Mouse (Mus musculus) midbrain, embryonic 14.5 days (tissue): Measurements from ENCODE around the gene Sorcs2. TPM values are rescaled to one million over a fixed set of nuclear protein-coding genes. Genes with fewer than 3 reads are reported as not detected.

Experiments used
- ATAC-seq: fragments of 200-750 bp; cut with Nextera tagmentation; 2 replicates; pipeline ENCODE4 v1.8.0; 2017; ENCODE audit warnings: moderate number of reproducible peaks, moderate library complexity; ENCODE audit not compliant: low FRiP score, low TSS enrichment
- DNase-seq: peaks from one replicate; pipeline ENCODE4 v3.0.0-alpha.2; 2015
- H3K27ac ChIP-seq: fragments of 300-500 bp; sonication (generic); replicated peaks from 2 replicates; pipeline ENCODE4 v1.5.1; 2014; ENCODE audit warnings: mild to moderate bottlenecking, low read depth, low read length, moderate library complexity
- H3K27me3 ChIP-seq: fragments of 300-500 bp; sonication (generic); 2 replicates; pipeline ENCODE4 v1.6.1; 2014; ENCODE audit warnings: low read length, control low read depth, mixed read lengths; ENCODE audit not compliant: control insufficient read depth, insufficient read depth
- H3K36me3 ChIP-seq: fragments of 300-500 bp; sonication (generic); 2 replicates; pipeline ENCODE4 v1.6.1; 2014; ENCODE audit warnings: low read length, control low read depth; ENCODE audit not compliant: control insufficient read depth, insufficient read depth
- H3K4me1 ChIP-seq: fragments of 300-500 bp; sonication (generic); 2 replicates; pipeline ENCODE4 v1.6.1; 2014; ENCODE audit warnings: mild to moderate bottlenecking, antibody characterized with exemption, low read length, control low read depth; ENCODE audit not compliant: control insufficient read depth, insufficient read depth
- H3K4me2 ChIP-seq: fragments of 300-500 bp; sonication (generic); 2 replicates; pipeline ENCODE4 v1.6.1; 2014; ENCODE audit warnings: mild to moderate bottlenecking, low read length, moderate library complexity
- H3K4me3 ChIP-seq: fragments of 300-500 bp; sonication (generic); replicated peaks from 2 replicates; pipeline ENCODE4 v1.5.1; 2014; ENCODE audit warnings: low read depth, low read length
- H3K9ac ChIP-seq: fragments of 300-500 bp; sonication (generic); replicated peaks from 2 replicates; pipeline ENCODE4 v1.6.1; 2014; ENCODE audit warnings: mild to moderate bottlenecking, low read length, moderate library complexity
- H3K9me3 ChIP-seq: fragments of 300-500 bp; sonication (generic); 2 replicates; pipeline ENCODE4 v1.6.1; 2016; ENCODE audit warnings: low read length, control low read depth, mixed read lengths; ENCODE audit not compliant: control insufficient read depth
- WGBS: fragments of 180-500 bp; shearing (Covaris S2); extraction: QIAGEN DNeasy Blood & Tissue Kit; methylation state at CpG from one replicate; pipeline ENCODE4 v1.1.7; 2014; 5-methylcytosine and 5-hydroxymethylcytosine counted together
- polyA plus RNA-seq: library from polyadenylated mRNA; unstranded; fragments of >200 nt; fragmentation: Nextera tagmentation; extraction: Ambion mirVana; gene quantifications from 2 replicates; pipeline ENCODE4 v1.2.1, GENCODE M21; 2014

Sorcs2 gene
- polyA plus RNA-seq, 1 experiment from 2014 or later, result 15.1 TPM

DNA sequence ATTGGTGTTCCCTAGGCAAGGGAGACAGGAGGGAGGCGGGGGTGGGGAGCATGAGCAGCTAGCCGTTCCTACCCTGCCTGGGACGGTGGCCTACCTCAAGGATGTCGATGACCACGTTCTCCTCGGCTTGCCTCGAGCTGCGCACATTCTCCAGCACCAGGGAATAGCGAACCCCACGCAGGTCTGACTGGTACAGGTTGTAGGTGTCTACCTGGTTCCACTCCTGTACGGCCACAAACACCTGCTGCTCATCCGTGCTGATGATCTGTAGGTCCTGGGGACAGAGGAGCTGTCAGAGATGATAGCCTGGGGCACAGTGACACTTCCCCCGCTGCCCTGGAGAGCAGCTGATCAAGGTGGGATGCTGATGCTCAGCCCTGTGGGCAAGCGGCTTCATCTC, 342.1 kb downstream of the Sorcs2 start:
- DNase-seq (no peak), ATAC-seq (no peak)
- H3K4me3 ChIP-seq, result no peak overlapping the region
- H3K27ac ChIP-seq, result no peak overlapping the region
- no peak overlapping the region for H3K9ac ChIP-seq
- H3K9me3 ChIP-seq, result no peaks in the 10 kb centered on the region
- WGBS, result 92% methylated on average over 14 of the region's 14 CpGs
- no peaks in the 10 kb centered on the region for H3K27me3 ChIP-seq
- 0 out of 2 replicates have a peak, but pooled peaks cover 2% of the 10 kb centered on the region for H3K36me3 ChIP-seq
- no peaks in the 10 kb centered on the region for H3K4me1 ChIP-seq
- H3K4me2 ChIP-seq, result no peak overlapping the region

DNA sequence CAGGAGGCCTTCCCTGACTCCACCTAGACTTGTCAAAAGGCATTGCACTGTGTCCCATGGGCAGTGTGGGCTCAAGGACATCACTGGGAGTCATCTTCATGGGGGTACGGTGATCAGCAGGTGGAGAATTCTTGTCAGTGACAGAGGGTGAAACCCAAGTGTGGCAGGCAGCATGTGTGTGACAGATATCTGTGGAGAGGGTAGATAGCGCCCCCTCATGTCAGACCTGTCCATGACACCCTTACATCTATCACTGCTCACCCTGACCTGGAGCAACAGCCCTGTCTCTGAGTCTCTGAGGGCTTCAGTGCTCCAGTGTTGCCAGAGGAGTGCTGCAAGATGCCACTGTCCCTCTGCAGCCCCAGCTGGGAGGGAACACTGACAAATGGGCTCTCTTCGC, 343.4 kb downstream of the Sorcs2 start:
- H3K4me2 ChIP-seq, result no peak overlapping the region
- no peak overlapping the region for H3K27ac ChIP-seq
- no peak overlapping the region for H3K4me3 ChIP-seq
- ATAC-seq (no peak), DNase-seq (no peak)
- H3K36me3 ChIP-seq, result peaks cover 7% of the 10 kb centered on the region; the same call in 1 of the 2 replicates
- no peaks in the 10 kb centered on the region for H3K27me3 ChIP-seq
- 64% methylated on average over 3 of the region's 3 CpGs for WGBS
- no peak overlapping the region for H3K9ac ChIP-seq
- no peaks in the 10 kb centered on the region for H3K9me3 ChIP-seq
- H3K4me1 ChIP-seq, result no peaks in the 10 kb centered on the region

GRCm38 (mm10) chr5:36043154-36043553, 354.8 kb downstream of the Sorcs2 start:
- Histone ChIP-seq H3K4me1 (peaks cover 17% of the 10 kb centered on the region), H3K27ac (no peak overlapping the region), H3K27me3 (no peaks in the 10 kb centered on the region), H3K4me3 (no peak overlapping the region), H3K4me2 (no peak overlapping the region), H3K9me3 (no peaks in the 10 kb centered on the region), H3K36me3 (0 out of 2 replicates have a peak, but pooled peaks cover under 1% of the 10 kb centered on the region), H3K9ac (no peak overlapping the region)
- no peak for DNase-seq
- no peak for ATAC-seq
- WGBS, result 94% methylated on average over 2 of the region's 2 CpGs

DNA sequence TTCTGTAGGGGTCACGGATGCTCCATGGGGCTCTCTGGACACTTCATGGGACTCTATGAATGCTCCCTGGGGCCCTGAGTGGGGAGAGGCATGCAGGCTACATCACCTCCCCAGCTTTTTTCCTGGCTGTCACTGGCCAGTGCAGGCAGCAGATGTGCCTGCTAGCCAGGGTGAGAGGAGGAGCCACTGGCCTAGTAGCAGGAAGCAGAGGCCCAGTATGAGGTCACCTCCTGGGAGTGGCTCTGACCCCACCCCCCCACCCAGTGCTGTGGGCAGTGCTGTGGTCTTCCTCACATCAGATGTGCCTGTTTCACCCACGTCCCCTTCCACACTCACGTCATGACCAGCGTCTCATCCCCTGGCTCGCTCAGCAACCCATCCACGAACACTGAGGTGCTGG, 356.2 kb downstream of the Sorcs2 start:
- no peak overlapping the region for H3K9ac ChIP-seq
- no peaks in the 10 kb centered on the region for H3K9me3 ChIP-seq
- H3K4me2 ChIP-seq, result no peak overlapping the region
- ATAC-seq (no peak), DNase-seq (no peak)
- no peaks in the 10 kb centered on the region for H3K27me3 ChIP-seq
- 91% methylated on average over 6 of the region's 6 CpGs for WGBS
- peak overlapping the region; percentile 70; the same call in 1 of the 2 replicates for H3K27ac ChIP-seq
- no peak overlapping the region for H3K4me3 ChIP-seq
- H3K4me1 ChIP-seq, result peaks cover 17% of the 10 kb centered on the region
- H3K36me3 ChIP-seq, result peaks cover 10% of the 10 kb centered on the region; the same call in 1 of the 2 replicates

GRCm38 (mm10) chr5:36041236-36041562, 356.7 kb downstream of the Sorcs2 start:
- peaks cover 17% of the 10 kb centered on the region for H3K4me1 ChIP-seq
- no peak overlapping the region for H3K4me3 ChIP-seq
- H3K9ac ChIP-seq, result no peak overlapping the region
- H3K27ac ChIP-seq, result peak overlapping the region; percentile 70
- ATAC-seq, result 0 out of 2 replicates have a peak, but pooled peaks have one; percentile 21
- H3K9me3 ChIP-seq, result no peaks in the 10 kb centered on the region
- no peak for DNase-seq
- H3K36me3 ChIP-seq, result peaks cover 10% of the 10 kb centered on the region; the same call in 1 of the 2 replicates
- H3K4me2 ChIP-seq, result no peak overlapping the region
- no peaks in the 10 kb centered on the region for H3K27me3 ChIP-seq

- 55% methylated on average over 13 of the region's 13 CpGs for WGBS
- H3K9ac ChIP-seq, result no peak overlapping the region
- peaks cover 17% of the 10 kb centered on the region for H3K4me1 ChIP-seq
- H3K4me2 ChIP-seq, result no peak overlapping the region
- DNase-seq (peak; percentile 86), ATAC-seq (peak; percentile 79)
- no peaks in the 10 kb centered on the region for H3K9me3 ChIP-seq
- H3K4me3 ChIP-seq, result no peak overlapping the region
- peak overlapping the region; percentile 70 for H3K27ac ChIP-seq
- H3K36me3 ChIP-seq, result peaks cover 10% of the 10 kb centered on the region; the same call in 1 of the 2 replicates
- H3K27me3 ChIP-seq, result no peaks in the 10 kb centered on the region
These were observed 357.3 kb downstream of the Sorcs2 start for GRCm38 (mm10) chr5:36040398-36041235.

DNA sequence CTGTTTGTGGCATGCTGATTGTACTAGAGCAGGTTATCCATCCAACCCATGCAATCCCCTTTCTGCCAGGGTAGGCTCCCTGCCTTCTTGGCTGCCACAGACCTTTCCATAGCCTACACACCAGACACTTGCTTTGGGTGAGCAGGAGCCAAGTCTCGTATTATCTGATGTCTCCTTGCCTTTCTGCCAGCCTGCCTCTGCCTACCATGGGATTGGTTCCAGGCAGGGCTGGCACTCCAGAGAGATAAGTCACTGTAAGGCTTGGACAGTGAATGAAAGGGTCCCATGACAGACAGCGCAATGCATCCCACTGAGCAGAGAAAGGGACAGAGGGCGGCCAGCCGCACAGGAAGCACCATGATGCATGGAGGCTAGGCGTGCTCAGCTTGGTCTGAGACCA, 358.3 kb downstream of the Sorcs2 start:
- no peaks in the 10 kb centered on the region for H3K27me3 ChIP-seq
- no peak overlapping the region for H3K4me3 ChIP-seq
- H3K9ac ChIP-seq, result no peak overlapping the region
- no peak overlapping the region for H3K27ac ChIP-seq
- H3K4me2 ChIP-seq, result no peak overlapping the region
- H3K4me1 ChIP-seq, result peaks cover 17% of the 10 kb centered on the region
- DNase-seq (no peak), ATAC-seq (no peak)
- no peaks in the 10 kb centered on the region for H3K9me3 ChIP-seq
- 93% methylated on average over 5 of the region's 5 CpGs for WGBS
- H3K36me3 ChIP-seq, result peaks cover 10% of the 10 kb centered on the region; the same call in 1 of the 2 replicates

DNA sequence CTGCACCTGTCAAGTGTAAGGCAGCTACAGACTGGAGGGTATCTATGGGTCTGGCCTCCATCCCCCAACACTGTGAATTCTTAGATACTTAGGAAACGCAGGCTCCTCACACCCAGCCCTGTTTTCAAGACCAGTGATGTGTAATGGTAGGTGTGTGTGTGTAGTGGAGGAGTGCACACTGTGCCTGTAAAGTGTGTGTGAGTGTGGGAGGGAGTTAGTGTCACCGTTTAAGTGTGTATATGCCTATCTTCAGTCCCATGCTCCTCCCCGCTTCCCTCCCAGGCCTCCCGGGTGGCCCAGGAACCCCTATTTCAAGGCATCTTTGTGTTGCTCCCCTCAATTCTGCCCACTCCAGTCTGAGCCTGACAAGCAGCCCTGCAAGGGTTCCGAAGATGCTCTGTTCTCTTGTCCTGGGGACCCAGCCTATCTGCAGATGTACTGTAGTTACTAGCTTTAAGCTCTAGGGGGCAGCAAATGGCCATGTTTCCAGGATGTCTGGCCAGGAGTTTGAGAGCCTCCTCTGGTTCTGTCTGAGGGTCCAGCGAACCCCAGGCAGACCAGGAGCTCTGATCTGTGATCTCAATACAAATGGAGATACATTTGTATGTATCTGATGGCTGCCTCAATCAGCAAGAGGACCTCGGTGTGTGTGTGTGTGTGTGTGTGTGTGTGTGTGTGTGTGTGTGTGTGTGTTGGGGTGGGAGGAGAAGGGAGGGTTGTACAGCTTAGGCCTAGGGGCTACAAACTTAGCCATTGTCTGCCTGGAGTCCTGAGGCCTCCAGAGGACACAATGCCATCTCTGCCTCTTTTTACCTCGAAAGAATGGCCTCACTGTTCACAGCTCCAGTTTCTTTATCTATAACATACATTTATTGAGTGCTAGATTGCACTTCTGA, 364.2 kb downstream of the Sorcs2 start:
- 41% methylated on average over 8 of the region's 8 CpGs for WGBS
- H3K36me3 ChIP-seq, result peaks cover 10% of the 10 kb centered on the region; the same call in 1 of the 2 replicates
- H3K27ac ChIP-seq, result no peak overlapping the region
- no peak overlapping the region for H3K9ac ChIP-seq
- no peaks in the 10 kb centered on the region for H3K9me3 ChIP-seq
- H3K4me1 ChIP-seq, result no peaks in the 10 kb centered on the region
- ATAC-seq (peak; percentile 58; the same call in 1 of the 2 replicates), DNase-seq (peak; percentile 94)
- H3K27me3 ChIP-seq, result no peaks in the 10 kb centered on the region
- no peak overlapping the region for H3K4me3 ChIP-seq
- H3K4me2 ChIP-seq, result no peak overlapping the region
